Mouse (Mus musculus): ENCODE results near the gene Gm16506. TPM values are rescaled to one million over a fixed set of nuclear protein-coding genes. Genes with fewer than 3 reads are reported as not detected.
"Not testable (repeated sequence)": the region's sequence is repeated elsewhere in the genome, so short reads cannot be mapped to it uniquely, and the experiment has no call there.

Gene Gm16506
- polyA plus RNA-seq (2016; fragmentation: Nextera tagmentation; extraction: Ambion mirVana): not detected in 2 replicates

- not testable (repeated sequence) for H3K9me3 ChIP-seq; H3K4me3 ChIP-seq; H3K4me1 ChIP-seq; H3K27me3 ChIP-seq (replicated peaks; ENCODE audit: low read depth, poor library complexity, severe bottlenecking); H3K27ac ChIP-seq (replicated peaks); H3K36me3 ChIP-seq (replicated peaks); DNase-seq (ENCODE audit: low spot score)
- WGBS: 80% methylated on average over 3 of the region's 3 CpGs
Observed at GRCm38 (mm10) chr14:43727385-43727784, at the start of gene Gm16506. Gene Gm16506 (minus strand): TSS chr14:43727485.

- H3K27me3 ChIP-seq (replicated peaks; ENCODE audit: low read depth, poor library complexity, severe bottlenecking): not testable (repeated sequence)
- WGBS: 83% methylated on average over 4 of the region's 4 CpGs
Observed at GRCm38 (mm10) chr14:43747566-43747965, 20.3 kb upstream of the Gm16506 start, which contains the start of gene Gm6526. Gene Gm6526 (plus strand): TSS chr14:43747866.

GRCm38 (mm10) chr14:43697621-43698020 is 29.7 kb downstream of the Gm16506 start, which contains the start of gene Gm7324:
Gene Gm7324 (plus strand): TSS chr14:43697828.
- H3K27me3 ChIP-seq (replicated peaks; ENCODE audit: low read depth, poor library complexity, severe bottlenecking); H3K36me3 ChIP-seq (replicated peaks); H3K4me3 ChIP-seq; DNase-seq (ENCODE audit: low spot score); H3K4me1 ChIP-seq; H3K9me3 ChIP-seq; H3K27ac ChIP-seq (replicated peaks): not testable (repeated sequence)
- WGBS: 90% methylated on average over 4 of the region's 4 CpGs

More at GRCm38 (mm10) chr14:43747566-43747965, 20.3 kb upstream of the Gm16506 start, which contains the start of gene Gm6526:
- not testable (repeated sequence) for H3K4me1 ChIP-seq; H3K36me3 ChIP-seq (replicated peaks); DNase-seq (ENCODE audit: low spot score); H3K27ac ChIP-seq (replicated peaks); H3K4me3 ChIP-seq; H3K9me3 ChIP-seq

GRCm38 (mm10) chr14:43677099-43677498 is 50.2 kb downstream of the Gm16506 start, which contains the start of gene Gm8165:
Gene Gm8165 (minus strand): TSS chr14:43677199.
- not testable (repeated sequence) for H3K36me3 ChIP-seq (replicated peaks); H3K27me3 ChIP-seq (replicated peaks; ENCODE audit: low read depth, poor library complexity, severe bottlenecking); H3K4me3 ChIP-seq; DNase-seq (ENCODE audit: low spot score); H3K4me1 ChIP-seq; H3K27ac ChIP-seq (replicated peaks); H3K9me3 ChIP-seq
- 88% methylated on average over 1 of the region's 2 CpGs for WGBS

Other genes with a start within 250 kb of the Gm16506 start
- not detected in 2 replicates for gene Gm5799, start 183.9 kb downstream of the Gm16506 start, polyA plus RNA-seq (2016; fragmentation: Nextera tagmentation; extraction: Ambion mirVana)
- gene Gm17654, start 148.3 kb downstream of the Gm16506 start, polyA plus RNA-seq (2016; fragmentation: Nextera tagmentation; extraction: Ambion mirVana): not detected in 2 replicates
- gene Gm10375, start 119.5 kb downstream of the Gm16506 start, polyA plus RNA-seq (2016; fragmentation: Nextera tagmentation; extraction: Ambion mirVana): not detected in 2 replicates
- gene Gm8165, start 50.3 kb downstream of the Gm16506 start, polyA plus RNA-seq (2016; fragmentation: Nextera tagmentation; extraction: Ambion mirVana): not detected in 2 replicates
- 0.74 and 1.3 TPM in 2 replicates for gene Gm7324, start 29.7 kb downstream of the Gm16506 start, polyA plus RNA-seq (2016; fragmentation: Nextera tagmentation; extraction: Ambion mirVana)
- not detected in 2 replicates for gene Gm6526, start 20.4 kb upstream of the Gm16506 start, polyA plus RNA-seq (2016; fragmentation: Nextera tagmentation; extraction: Ambion mirVana)
- gene Gm8180, start 57.3 kb upstream of the Gm16506 start, polyA plus RNA-seq (2016; fragmentation: Nextera tagmentation; extraction: Ambion mirVana): not detected in 2 replicates
- gene Ear1, start 148.0 kb upstream of the Gm16506 start, polyA plus RNA-seq (2016; fragmentation: Nextera tagmentation; extraction: Ambion mirVana): not detected in 2 replicates
- gene Ear10, start 196.1 kb upstream of the Gm16506 start, polyA plus RNA-seq (2016; fragmentation: Nextera tagmentation; extraction: Ambion mirVana): not detected in 2 replicates
- 7.6 and 8.7 TPM in 2 replicates for gene Gm8113, start 197.9 kb upstream of the Gm16506 start, polyA plus RNA-seq (2016; fragmentation: Nextera tagmentation; extraction: Ambion mirVana)
- gene Ang5, start 229.6 kb upstream of the Gm16506 start, polyA plus RNA-seq (2016; fragmentation: Nextera tagmentation; extraction: Ambion mirVana): not detected in 2 replicates

Measured in embryonic facial prominence, embryonic 10.5 days (tissue).